Mouse (Mus musculus) hindbrain, embryonic 13.5 days (tissue): ENCODE measurements at regions not wholly inside any gene's neighbourhood (a gene's known extent, or its start where the extent isn't known, plus 50 kb on each side); places are given as distances from the start of the nearest gene placed in this dataset.

Experiments
- ATAC-seq: fragments of 200-750 bp; cut with Nextera tagmentation; 2 replicates; pipeline ENCODE4 v1.8.0; 2017; ENCODE audit warnings: moderate TSS enrichment; ENCODE audit not compliant: low FRiP score
- H3K27ac ChIP-seq: fragments of 300-500 bp; sonication (generic); 2 replicates; pipeline ENCODE4 v1.5.1; 2015; ENCODE audit warnings: inconsistent platforms, mild to moderate bottlenecking, moderate library complexity
- H3K27me3 ChIP-seq: fragments of 300-500 bp; sonication (generic); 2 replicates; pipeline ENCODE4 v1.6.1; 2015; ENCODE audit warnings: mild to moderate bottlenecking, inconsistent platforms
- H3K36me3 ChIP-seq: fragments of 300-500 bp; sonication (generic); 2 replicates; pipeline ENCODE4 v1.6.1; 2015; ENCODE audit warnings: mild to moderate bottlenecking, inconsistent platforms
- H3K4me1 ChIP-seq: fragments of 300-500 bp; sonication (generic); replicated peaks from 2 replicates; pipeline ENCODE4 v1.6.1; 2015; ENCODE audit warnings: inconsistent platforms
- H3K4me2 ChIP-seq: fragments of 300-500 bp; sonication (generic); 2 replicates; pipeline ENCODE4 v1.6.1; 2015; ENCODE audit warnings: inconsistent platforms, mild to moderate bottlenecking, moderate library complexity
- H3K4me3 ChIP-seq: fragments of 300-500 bp; sonication (generic); 2 replicates; pipeline ENCODE4 v1.5.1; 2015; ENCODE audit warnings: mild to moderate bottlenecking, inconsistent platforms
- H3K9ac ChIP-seq: fragments of 300-500 bp; sonication (generic); 2 replicates; pipeline ENCODE4 v1.6.1; 2015; ENCODE audit warnings: mild to moderate bottlenecking, inconsistent platforms
- H3K9me3 ChIP-seq: fragments of 300-500 bp; sonication (generic); 2 replicates; pipeline ENCODE4 v1.6.1; 2016; ENCODE audit warnings: inconsistent platforms
- WGBS: fragments of 180-500 bp; shearing (Covaris S2); methylation state at CpG from one replicate; pipeline ENCODE4 v1.1.7; 2015; 5-methylcytosine and 5-hydroxymethylcytosine counted together

GRCm38 (mm10) chr3:143903421-143903820, 301.6 kb downstream of the Lmo4 start:
- no peaks in the 10 kb centered on the region for H3K27me3 ChIP-seq
- no peaks in the 10 kb centered on the region for H3K4me1 ChIP-seq
- no peak overlapping the region for H3K9ac ChIP-seq
- no peak overlapping the region for H3K4me3 ChIP-seq
- no peaks in the 10 kb centered on the region for H3K36me3 ChIP-seq
- H3K27ac ChIP-seq: no peak overlapping the region
- WGBS: 89% methylated on average over 2 of the region's 2 CpGs
- no peaks in the 10 kb centered on the region for H3K9me3 ChIP-seq
- no peak overlapping the region for H3K4me2 ChIP-seq
- ATAC-seq: no peak

DNA sequence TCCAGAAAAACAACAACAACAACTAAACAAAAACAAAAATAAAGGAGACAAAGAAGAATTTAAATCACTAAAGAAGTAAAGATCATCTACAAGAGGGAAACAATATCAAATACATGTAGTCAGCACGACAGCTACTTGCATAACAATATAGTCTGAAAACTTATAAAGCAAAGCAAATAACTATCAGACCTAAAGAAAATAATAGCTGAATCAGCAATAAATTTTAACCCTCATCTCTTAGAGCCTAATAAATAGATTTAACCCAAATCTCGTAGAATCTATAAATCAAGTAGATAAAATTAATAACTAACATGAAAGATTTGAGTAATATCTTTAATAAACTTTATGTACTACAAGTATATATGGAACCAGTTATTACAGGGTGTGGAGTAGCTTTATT, 324.2 kb downstream of the Lmo4 start:
- no peak for ATAC-seq
- Histone ChIP-seq H3K4me3 (no peak overlapping the region), H3K27ac (no peak overlapping the region), H3K4me2 (no peak overlapping the region), H3K9ac (no peak overlapping the region), H3K36me3 (no peaks in the 10 kb centered on the region), H3K4me1 (no peaks in the 10 kb centered on the region), H3K9me3 (no peaks in the 10 kb centered on the region), H3K27me3 (no peaks in the 10 kb centered on the region)
- WGBS: 92% methylated on average over 2 of the region's 2 CpGs

DNA sequence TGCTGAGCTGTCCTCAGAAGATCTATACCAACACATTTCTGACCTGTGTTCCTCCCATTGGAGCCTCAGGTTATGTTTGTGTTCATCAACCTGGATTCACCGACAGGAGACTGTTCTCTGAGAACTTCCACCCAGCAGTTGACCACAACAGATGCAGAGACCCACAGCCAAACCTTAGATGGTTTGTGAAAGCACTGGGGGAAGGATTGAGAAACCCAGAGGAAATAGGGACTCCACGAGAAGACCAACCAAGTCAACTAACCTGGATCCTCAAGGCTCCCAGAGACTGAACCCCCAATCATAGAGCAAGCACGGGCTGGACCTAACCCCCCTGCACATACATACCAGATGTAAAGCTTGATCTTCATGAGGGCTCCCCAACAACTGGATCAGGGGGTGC, 331.1 kb downstream of the Lmo4 start:
- Histone ChIP-seq H3K4me2 (no peak overlapping the region), H3K27me3 (no peaks in the 10 kb centered on the region), H3K4me1 (no peaks in the 10 kb centered on the region), H3K9me3 (no peaks in the 10 kb centered on the region), H3K27ac (no peak overlapping the region), H3K9ac (no peak overlapping the region), H3K4me3 (no peak overlapping the region), H3K36me3 (no peaks in the 10 kb centered on the region)
- ATAC-seq: no peak
- 89% methylated on average over 3 of the region's 3 CpGs for WGBS

DNA sequence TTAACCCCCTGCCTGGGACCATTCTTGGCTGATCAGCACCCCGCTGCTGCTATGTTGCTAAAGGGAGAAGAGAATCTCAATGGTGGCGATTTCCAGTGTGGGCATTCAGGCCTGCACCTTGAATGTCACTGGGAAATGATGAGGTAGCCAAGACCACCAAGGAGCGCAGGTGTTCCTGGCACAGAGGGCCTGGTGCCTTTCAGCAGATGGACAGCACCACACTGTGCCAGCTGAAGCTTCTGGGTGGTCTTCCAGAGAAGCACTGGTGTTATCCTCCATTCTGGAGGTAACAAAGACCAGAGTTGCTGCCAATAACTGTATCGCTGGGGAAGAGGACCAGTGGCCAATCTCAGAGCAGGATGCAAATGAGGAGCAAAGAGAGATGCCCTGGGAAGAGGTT, 338.5 kb downstream of the Lmo4 start:
- WGBS: 59% methylated on average over 4 of the region's 4 CpGs
- Histone ChIP-seq H3K4me1 (peaks cover 20% of the 10 kb centered on the region), H3K27ac (0 out of 2 replicates have a peak overlapping the region, but pooled peaks have one; percentile 9), H3K27me3 (no peaks in the 10 kb centered on the region), H3K4me3 (no peak overlapping the region), H3K4me2 (no peak overlapping the region), H3K9me3 (no peaks in the 10 kb centered on the region), H3K9ac (no peak overlapping the region), H3K36me3 (no peaks in the 10 kb centered on the region)
- ATAC-seq: peak; percentile 43; the same call in 1 of the 2 replicates

DNA sequence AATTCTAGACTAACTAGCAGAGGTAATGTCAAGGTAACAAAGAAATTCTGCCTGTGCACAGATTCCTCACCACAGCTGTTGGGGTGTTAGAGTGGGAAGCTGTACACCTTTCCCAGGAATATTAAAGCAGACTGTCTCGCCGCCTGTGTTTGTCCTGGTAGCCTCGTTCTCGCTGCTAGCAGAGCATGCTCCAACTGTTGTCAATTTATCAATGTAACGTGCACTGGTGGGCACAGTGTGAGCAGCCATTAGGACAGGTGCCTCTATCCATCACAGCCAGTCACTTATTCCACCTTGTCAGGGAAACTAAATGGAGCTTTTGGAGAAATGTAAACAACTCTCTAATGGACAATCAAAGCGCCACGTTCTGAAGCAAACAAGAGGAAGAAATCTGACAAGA, 339.4 kb downstream of the Lmo4 start:
- 44% methylated on average over 7 of the region's 7 CpGs for WGBS
- peak; percentile 77 for ATAC-seq
- H3K27ac ChIP-seq: no peak overlapping the region
- no peak overlapping the region for H3K4me3 ChIP-seq
- H3K36me3 ChIP-seq: no peaks in the 10 kb centered on the region
- H3K4me2 ChIP-seq: no peak overlapping the region
- peaks cover 20% of the 10 kb centered on the region for H3K4me1 ChIP-seq
- H3K27me3 ChIP-seq: no peaks in the 10 kb centered on the region
- H3K9ac ChIP-seq: no peak overlapping the region
- H3K9me3 ChIP-seq: no peaks in the 10 kb centered on the region

- Histone ChIP-seq H3K4me3 (no peak overlapping the region), H3K4me2 (no peak overlapping the region), H3K27me3 (no peaks in the 10 kb centered on the region), H3K27ac (no peak overlapping the region), H3K4me1 (peaks cover 20% of the 10 kb centered on the region), H3K9me3 (no peaks in the 10 kb centered on the region), H3K36me3 (no peaks in the 10 kb centered on the region), H3K9ac (no peak overlapping the region)
- WGBS: 68% methylated on average over 10 of the region's 10 CpGs
- ATAC-seq: no peak
Measured at GRCm38 (mm10) chr3:143864490-143864889, 340.5 kb downstream of the Lmo4 start.

GRCm38 (mm10) chr3:143862531-143862930, 342.5 kb downstream of the Lmo4 start:
- H3K9ac ChIP-seq: no peak overlapping the region
- no peak overlapping the region for H3K27ac ChIP-seq
- H3K4me1 ChIP-seq: peaks cover 20% of the 10 kb centered on the region
- no peaks in the 10 kb centered on the region for H3K27me3 ChIP-seq
- H3K4me3 ChIP-seq: no peak overlapping the region
- ATAC-seq: no peak
- no peaks in the 10 kb centered on the region for H3K9me3 ChIP-seq
- 86% methylated on average over 11 of the region's 11 CpGs for WGBS
- no peak overlapping the region for H3K4me2 ChIP-seq
- no peaks in the 10 kb centered on the region for H3K36me3 ChIP-seq

- H3K4me1 ChIP-seq: peaks cover 20% of the 10 kb centered on the region
- no peak overlapping the region for H3K4me3 ChIP-seq
- H3K9ac ChIP-seq: no peak overlapping the region
- no peaks in the 10 kb centered on the region for H3K9me3 ChIP-seq
- H3K27ac ChIP-seq: no peak overlapping the region
- H3K27me3 ChIP-seq: no peaks in the 10 kb centered on the region
- no peak for ATAC-seq
- H3K36me3 ChIP-seq: no peaks in the 10 kb centered on the region
- H3K4me2 ChIP-seq: no peak overlapping the region
- 76% methylated on average over 4 of the region's 4 CpGs for WGBS
Measured at GRCm38 (mm10) chr3:143861866-143862265, 343.2 kb downstream of the Lmo4 start.

GRCm38 (mm10) chr3:143835611-143836240, 369.3 kb downstream of the Lmo4 start:
- Histone ChIP-seq H3K9me3 (no peaks in the 10 kb centered on the region), H3K4me3 (no peak overlapping the region), H3K4me2 (no peak overlapping the region), H3K9ac (no peak overlapping the region), H3K4me1 (no peaks in the 10 kb centered on the region), H3K36me3 (no peaks in the 10 kb centered on the region), H3K27me3 (no peaks in the 10 kb centered on the region), H3K27ac (no peak overlapping the region)
- no peak for ATAC-seq
- 91% methylated on average over 7 of the region's 7 CpGs for WGBS

DNA sequence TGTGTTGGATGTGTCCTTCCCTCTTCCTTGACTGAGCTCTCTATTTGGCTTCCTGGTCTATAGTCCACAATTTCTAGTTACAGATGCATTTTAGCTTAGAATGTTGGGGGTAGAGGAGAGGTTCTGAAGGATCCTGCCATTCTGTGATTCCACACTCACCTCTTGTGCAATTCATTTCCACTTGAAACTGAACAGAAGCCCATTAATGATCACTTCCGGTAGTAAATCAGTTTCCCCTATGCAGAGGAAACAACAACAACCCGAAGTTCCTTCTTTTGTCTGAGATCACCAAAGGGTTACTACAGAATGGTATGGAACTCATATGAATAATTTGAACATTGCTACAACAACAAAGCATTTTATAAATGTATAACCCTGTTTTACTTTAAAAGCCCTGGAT, 370.3 kb downstream of the Lmo4 start:
- Histone ChIP-seq H3K27me3 (no peaks in the 10 kb centered on the region), H3K4me2 (no peak overlapping the region), H3K4me1 (no peaks in the 10 kb centered on the region), H3K27ac (no peak overlapping the region), H3K9me3 (no peaks in the 10 kb centered on the region), H3K9ac (no peak overlapping the region), H3K36me3 (no peaks in the 10 kb centered on the region), H3K4me3 (no peak overlapping the region)
- ATAC-seq: no peak
- 90% methylated on average over 2 of the region's 2 CpGs for WGBS

DNA sequence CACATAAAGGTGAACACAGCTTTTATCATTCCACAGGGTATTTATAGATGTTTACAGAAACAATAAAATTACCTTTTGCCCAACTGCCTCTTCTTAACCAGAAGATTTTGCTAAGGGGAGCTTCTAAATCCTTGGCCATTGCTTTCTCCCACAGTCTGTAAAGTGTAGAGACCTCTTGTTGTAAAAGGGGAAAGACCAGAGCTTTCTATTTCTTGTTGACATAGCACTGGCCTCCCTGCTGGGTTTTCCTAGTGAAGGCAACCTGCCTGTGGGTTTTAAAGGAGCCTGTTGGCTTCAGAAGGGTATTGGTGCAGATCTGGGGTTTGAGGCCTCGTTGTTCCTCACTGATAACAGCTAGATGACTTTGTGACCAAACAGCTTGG, 381.6 kb downstream of the Lmo4 start:
- WGBS: 48% methylated on average over 1 of the region's 1 CpGs
- ATAC-seq: no peak
- H3K27ac ChIP-seq: no peak overlapping the region
- H3K4me2 ChIP-seq: no peak overlapping the region
- H3K36me3 ChIP-seq: no peaks in the 10 kb centered on the region
- H3K27me3 ChIP-seq: no peaks in the 10 kb centered on the region
- H3K4me3 ChIP-seq: no peak overlapping the region
- H3K9me3 ChIP-seq: no peaks in the 10 kb centered on the region
- H3K4me1 ChIP-seq: no peaks in the 10 kb centered on the region
- no peak overlapping the region for H3K9ac ChIP-seq

GRCm38 (mm10) chr3:143822564-143823394, 382.2 kb downstream of the Lmo4 start:
- Histone ChIP-seq H3K9ac (no peak overlapping the region), H3K36me3 (no peaks in the 10 kb centered on the region), H3K27me3 (no peaks in the 10 kb centered on the region), H3K4me2 (no peak overlapping the region), H3K27ac (no peak overlapping the region), H3K9me3 (no peaks in the 10 kb centered on the region), H3K4me3 (no peak overlapping the region), H3K4me1 (no peaks in the 10 kb centered on the region)
- WGBS: 81% methylated on average over 8 of the region's 8 CpGs
- ATAC-seq: no peak

DNA sequence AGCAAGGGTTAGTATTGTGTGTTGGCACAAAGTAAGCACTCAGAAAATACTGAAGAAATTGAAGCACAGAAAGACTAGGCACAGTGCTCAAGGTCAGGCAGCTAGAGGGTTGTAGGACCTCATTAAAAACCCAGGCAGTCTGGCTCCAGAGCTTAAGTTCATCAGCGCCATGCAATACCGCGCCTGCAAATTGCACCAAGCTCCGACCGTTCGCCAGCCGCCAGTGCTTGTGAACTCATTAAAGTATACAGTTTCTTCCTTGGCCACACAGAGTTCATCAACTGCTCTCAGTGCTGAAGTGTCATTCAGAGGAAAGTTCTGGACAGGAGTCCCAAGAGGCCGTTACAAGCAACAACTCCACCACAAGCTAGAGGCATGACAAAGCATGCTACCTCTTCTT, 397.5 kb downstream of the Lmo4 start:
- 95% methylated on average over 8 of the region's 8 CpGs for WGBS
- ATAC-seq: no peak

More for the DNA sequence above, 397.5 kb downstream of the Lmo4 start:
- H3K27ac ChIP-seq: no peak overlapping the region
- no peak overlapping the region for H3K9ac ChIP-seq
- no peaks in the 10 kb centered on the region for H3K4me1 ChIP-seq
- H3K4me3 ChIP-seq: no peak overlapping the region
- no peaks in the 10 kb centered on the region for H3K9me3 ChIP-seq
- H3K4me2 ChIP-seq: no peak overlapping the region
- H3K27me3 ChIP-seq: no peaks in the 10 kb centered on the region
- H3K36me3 ChIP-seq: no peaks in the 10 kb centered on the region
